Mouse (Mus musculus) embryonic facial prominence, embryonic 13.5 days (tissue): Measurements from ENCODE around the gene Cdc42bpg. TPM values are rescaled to one million over a fixed set of nuclear protein-coding genes. Genes with fewer than 3 reads are reported as not detected.

ENCODE experiments used
- ATAC-seq: fragments of 200-750 bp; cut with Nextera tagmentation; 2 replicates; pipeline ENCODE4 v1.8.0; 2017; ENCODE audit warnings: low read depth; ENCODE audit not compliant: insufficient number of reproducible peaks, insufficient read depth, low FRiP score, low TSS enrichment
- H3K27ac ChIP-seq: fragments of 300-500 bp; sonication (generic); 2 replicates; pipeline ENCODE4 v1.5.1; 2015; ENCODE audit warnings: moderate library complexity, mild to moderate bottlenecking, inconsistent platforms
- H3K27me3 ChIP-seq: fragments of 300-500 bp; sonication (generic); 2 replicates; pipeline ENCODE4 v1.6.1; 2015; ENCODE audit warnings: mild to moderate bottlenecking, inconsistent platforms
- H3K36me3 ChIP-seq: fragments of 300-500 bp; sonication (generic); 2 replicates; pipeline ENCODE4 v1.6.1; 2015; ENCODE audit warnings: mild to moderate bottlenecking, inconsistent platforms
- H3K4me1 ChIP-seq: fragments of 300-500 bp; sonication (generic); 2 replicates; pipeline ENCODE4 v1.6.1; 2015; ENCODE audit warnings: inconsistent platforms
- H3K4me2 ChIP-seq: fragments of 300-500 bp; sonication (generic); 2 replicates; pipeline ENCODE4 v1.6.1; 2015; ENCODE audit warnings: moderate library complexity, mild to moderate bottlenecking, inconsistent platforms
- H3K4me3 ChIP-seq: fragments of 300-500 bp; sonication (generic); 2 replicates; pipeline ENCODE4 v1.5.1; 2015; ENCODE audit warnings: mild to moderate bottlenecking, inconsistent platforms
- H3K9ac ChIP-seq: fragments of 300-500 bp; sonication (generic); 2 replicates; pipeline ENCODE4 v1.6.1; 2015; ENCODE audit warnings: mild to moderate bottlenecking, inconsistent platforms
- H3K9me3 ChIP-seq: fragments of 300-500 bp; sonication (generic); 2 replicates; pipeline ENCODE4 v1.6.1; 2016; ENCODE audit warnings: inconsistent platforms
- WGBS: fragments of 180-500 bp; shearing (Covaris S2); methylation state at CpG from one replicate; pipeline ENCODE4 v1.1.7; 2015; ENCODE audit warnings: mixed read lengths; 5-methylcytosine and 5-hydroxymethylcytosine counted together
- polyA plus RNA-seq: library from polyadenylated mRNA; unstranded; fragments of >200 nt; fragmentation: Nextera tagmentation; extraction: Ambion mirVana; gene quantifications from 2 replicates; pipeline ENCODE4 v1.2.1, GENCODE M21; 2015

The Cdc42bpg gene
- polyA plus RNA-seq, 1 experiment from 2014 or later, result 0.91 TPM

DNA sequence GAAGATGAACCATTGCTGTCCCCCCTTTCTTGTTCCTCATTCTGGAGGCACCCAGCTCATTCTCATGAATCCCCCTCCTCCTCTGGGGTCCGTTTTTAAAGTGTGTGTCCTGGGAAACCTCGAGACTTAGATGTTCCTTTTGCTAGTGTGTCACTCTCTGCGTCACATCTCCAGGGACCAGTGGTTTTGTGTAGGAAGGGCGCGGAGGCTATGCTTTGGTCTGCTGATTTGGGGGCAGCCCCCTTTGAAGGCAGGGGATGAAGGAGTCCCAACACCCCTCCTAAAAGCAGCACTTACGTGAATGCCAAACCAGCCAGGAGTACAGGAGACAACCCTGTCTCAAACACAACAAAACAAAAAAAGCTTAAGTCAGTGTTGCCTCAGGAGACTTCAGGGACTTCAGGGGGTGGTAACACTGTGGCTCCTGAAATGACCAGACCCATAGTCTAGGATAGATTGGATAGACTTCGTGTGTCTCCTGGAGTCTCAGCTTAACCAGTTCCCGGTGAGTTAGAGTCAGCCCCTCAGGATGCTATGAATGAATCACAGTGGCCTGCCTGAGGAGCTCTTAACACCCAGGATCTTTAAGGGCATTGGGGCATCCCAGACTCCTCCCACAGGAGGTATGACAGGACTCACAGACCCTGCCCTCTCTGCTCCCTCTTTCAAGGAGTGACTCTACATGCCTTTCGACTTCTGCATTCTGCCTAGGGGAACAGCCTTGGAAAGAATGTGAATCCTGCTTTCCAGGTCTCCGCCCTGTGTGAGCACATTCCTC lies 28.4 kb upstream of the Cdc42bpg start:
- no peak for ATAC-seq
- peak overlapping the region; percentile 64 for H3K27ac ChIP-seq
- H3K4me1 ChIP-seq, result peaks cover 37% of the 10 kb centered on the region
- peaks cover 33% of the 10 kb centered on the region for H3K36me3 ChIP-seq
- peak overlapping the region; percentile 88 for H3K4me3 ChIP-seq
- peak overlapping the region; percentile 92 for H3K9ac ChIP-seq
- peak overlapping the region; percentile 79 for H3K4me2 ChIP-seq
- 2% methylated on average over 10 of the region's 10 CpGs for WGBS
- H3K27me3 ChIP-seq, result no peaks in the 10 kb centered on the region
- no peaks in the 10 kb centered on the region for H3K9me3 ChIP-seq

DNA sequence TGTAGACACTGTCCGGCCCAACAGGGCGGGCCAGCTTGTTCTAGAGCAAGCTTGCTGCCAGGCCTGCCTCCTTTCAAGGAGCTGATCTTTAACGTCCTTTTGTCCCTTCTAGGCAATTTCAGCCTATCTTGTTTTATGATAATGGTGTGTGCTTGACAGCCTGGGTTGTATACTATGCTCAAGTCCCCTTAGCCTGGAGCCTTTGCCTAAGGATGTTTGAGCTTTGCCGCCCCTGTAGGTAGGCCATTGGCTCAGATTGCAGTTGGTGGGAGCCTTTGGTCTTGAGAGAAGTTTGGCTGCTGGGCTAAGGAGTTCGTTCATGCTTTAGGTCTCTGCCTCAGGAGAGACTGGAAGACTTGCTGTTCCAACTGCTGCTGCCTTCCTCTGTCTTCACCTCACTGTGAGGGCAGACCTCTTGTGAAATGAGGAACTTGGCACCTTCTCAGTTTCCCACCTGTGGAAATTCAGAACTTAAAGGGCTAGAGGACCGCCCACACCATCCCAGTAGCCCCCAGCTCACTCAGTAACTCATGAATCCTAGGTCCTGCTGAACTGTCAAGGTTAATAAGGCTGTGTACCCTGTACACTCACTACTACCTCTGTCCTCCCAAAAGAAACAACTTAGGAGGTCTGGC lies 27.7 kb upstream of the Cdc42bpg start:
- H3K36me3 ChIP-seq, result peaks cover 40% of the 10 kb centered on the region
- 27% methylated on average over 6 of the region's 6 CpGs for WGBS
- H3K9ac ChIP-seq, result peak overlapping the region; percentile 92
- H3K4me1 ChIP-seq, result peaks cover 37% of the 10 kb centered on the region
- H3K9me3 ChIP-seq, result no peaks in the 10 kb centered on the region
- no peaks in the 10 kb centered on the region for H3K27me3 ChIP-seq
- peak overlapping the region; percentile 79 for H3K4me2 ChIP-seq
- peak overlapping the region; percentile 88 for H3K4me3 ChIP-seq
- ATAC-seq, result no peak
- peak overlapping the region; percentile 64 for H3K27ac ChIP-seq

DNA sequence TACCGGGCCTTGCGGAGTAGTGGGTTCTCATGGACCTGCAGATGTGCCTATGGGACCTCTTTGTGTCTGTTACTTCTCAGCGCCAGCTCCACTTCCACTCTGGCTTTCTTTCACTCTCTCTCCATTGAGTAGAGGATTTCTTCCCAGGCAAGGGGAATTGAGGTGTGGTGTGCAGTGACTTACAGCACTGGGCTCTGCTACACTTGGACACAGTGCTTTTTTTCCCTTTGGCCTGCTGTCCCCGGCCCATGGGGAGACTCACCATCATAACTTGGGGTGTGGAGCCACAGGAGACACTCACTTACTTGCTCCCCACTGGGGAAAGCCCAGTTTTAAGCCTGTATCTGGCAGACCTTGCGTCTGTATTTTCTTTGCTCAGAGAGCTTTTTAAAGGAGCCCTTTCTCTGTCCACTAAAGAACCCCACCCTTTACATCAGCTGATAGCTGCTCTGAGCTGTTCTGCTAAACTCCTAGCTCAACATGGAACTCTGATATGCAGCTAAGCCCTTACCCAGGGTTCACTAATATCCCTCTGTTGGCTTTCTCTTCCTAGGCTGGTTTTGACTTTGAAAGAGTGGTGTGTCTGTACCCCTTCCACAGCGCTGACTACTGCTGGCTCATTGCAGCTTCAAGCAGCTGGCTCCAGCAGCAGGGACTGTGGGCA lies 26.6 kb upstream of the Cdc42bpg start:
- no peak for ATAC-seq
- Histone ChIP-seq H3K4me1 (peaks cover 37% of the 10 kb centered on the region), H3K36me3 (peaks cover 50% of the 10 kb centered on the region), H3K27ac (peak overlapping the region; percentile 64; the same call in 1 of the 2 replicates), H3K9me3 (no peaks in the 10 kb centered on the region), H3K4me3 (peak overlapping the region; percentile 88), H3K4me2 (peak overlapping the region; percentile 79), H3K9ac (peak overlapping the region; percentile 92), H3K27me3 (no peaks in the 10 kb centered on the region)
- WGBS, result 91% methylated on average over 6 of the region's 6 CpGs

DNA sequence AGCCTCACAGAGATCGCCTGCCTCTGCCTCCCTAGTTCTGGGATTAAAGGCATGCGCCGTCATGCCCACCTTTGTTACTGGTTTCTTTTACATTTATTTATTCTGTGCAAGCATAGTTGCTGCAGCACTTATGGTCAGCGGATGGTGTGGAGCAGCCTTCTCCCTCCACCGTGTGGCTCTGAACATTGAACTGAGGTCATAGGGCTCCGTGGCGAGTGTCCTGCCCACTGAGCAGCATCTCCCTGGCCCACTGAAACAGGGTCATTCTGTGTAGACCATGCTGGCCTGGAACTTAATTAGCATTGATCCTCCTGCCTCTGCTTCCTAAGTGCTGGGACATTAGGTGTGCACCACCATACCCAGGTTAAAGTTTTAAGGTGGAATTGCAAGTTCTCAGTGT lies 25.7 kb upstream of the Cdc42bpg start:
- WGBS, result 88% methylated on average over 7 of the region's 7 CpGs
- Histone ChIP-seq H3K27me3 (no peaks in the 10 kb centered on the region), H3K9me3 (no peaks in the 10 kb centered on the region), H3K36me3 (peaks cover 58% of the 10 kb centered on the region), H3K4me2 (no peak overlapping the region; the same call in 1 of the 2 replicates), H3K4me3 (no peak overlapping the region), H3K27ac (no peak overlapping the region), H3K9ac (no peak overlapping the region; the same call in 1 of the 2 replicates), H3K4me1 (peaks cover 33% of the 10 kb centered on the region)
- ATAC-seq, result no peak

DNA sequence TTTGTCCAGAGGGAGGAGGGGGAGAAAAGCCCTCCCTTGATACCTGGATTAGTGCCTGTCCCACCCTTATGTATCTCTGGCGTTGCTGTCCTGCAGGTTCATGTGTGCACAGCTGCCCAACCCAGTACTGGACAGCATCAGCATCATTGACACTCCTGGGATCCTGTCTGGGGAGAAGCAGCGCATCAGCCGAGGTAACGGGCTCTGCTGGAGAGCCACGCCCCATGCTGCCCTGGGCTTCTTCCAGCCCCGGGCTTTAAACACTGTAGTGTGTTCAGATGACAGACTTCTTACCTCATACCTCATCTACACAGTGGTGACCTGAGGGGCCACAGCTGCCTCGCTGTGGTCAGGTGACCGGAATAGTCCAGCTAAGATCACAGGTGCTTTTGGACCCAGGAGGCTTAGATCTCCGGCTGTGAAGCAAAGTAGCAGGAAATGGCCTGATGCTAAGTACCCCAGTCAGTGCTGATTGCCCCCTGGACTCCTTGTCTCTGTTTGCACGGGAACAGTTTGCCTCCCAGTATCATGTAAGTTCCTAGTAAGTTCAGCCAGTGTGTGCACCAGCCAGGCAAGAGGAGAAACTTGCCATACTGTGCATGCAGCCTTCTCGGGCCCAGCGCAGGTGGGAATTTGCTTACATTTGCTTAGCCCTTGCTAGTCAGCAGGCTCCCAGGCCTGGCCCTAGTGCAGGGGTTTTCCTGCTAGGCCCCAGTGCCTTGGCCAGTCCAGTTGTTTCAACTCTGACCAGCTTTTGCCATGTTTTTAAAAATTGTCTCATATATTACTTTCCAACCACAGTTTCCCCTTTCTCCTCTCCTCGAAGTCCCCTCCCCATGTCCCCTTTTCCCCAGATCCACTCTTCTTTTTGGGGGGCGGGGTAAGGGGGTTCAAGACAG lies 24.9 kb upstream of the Cdc42bpg start:
- 81% methylated on average over 14 of the region's 14 CpGs for WGBS
- peaks cover 66% of the 10 kb centered on the region for H3K36me3 ChIP-seq
- no peak overlapping the region; the same call in 1 of the 2 replicates for H3K9ac ChIP-seq
- H3K27ac ChIP-seq, result no peak overlapping the region
- H3K4me3 ChIP-seq, result no peak overlapping the region
- H3K4me2 ChIP-seq, result no peak overlapping the region
- no peaks in the 10 kb centered on the region for H3K27me3 ChIP-seq
- no peaks in the 10 kb centered on the region for H3K9me3 ChIP-seq
- peaks cover 27% of the 10 kb centered on the region for H3K4me1 ChIP-seq
- no peak for ATAC-seq

DNA sequence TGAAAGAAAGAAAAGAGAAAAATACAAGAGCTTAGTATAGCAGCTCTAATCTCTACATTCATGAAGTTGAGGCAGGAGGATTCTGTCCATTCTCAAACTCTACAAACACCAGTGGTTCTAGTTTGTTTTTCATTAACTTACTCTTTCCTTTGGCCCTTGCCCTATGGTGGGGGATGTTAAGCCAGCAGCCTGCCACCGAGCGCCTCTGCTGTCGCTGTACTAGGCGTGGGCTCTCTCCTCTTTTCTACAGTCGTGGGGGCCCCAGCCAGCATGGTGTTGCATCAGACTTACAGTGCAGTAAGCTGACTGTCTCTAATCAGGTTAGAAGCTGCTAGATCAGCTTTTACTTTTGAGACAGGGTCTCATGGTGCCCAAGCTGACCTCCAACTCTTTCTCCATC lies 23.3 kb upstream of the Cdc42bpg start:
- Histone ChIP-seq H3K4me2 (no peak overlapping the region), H3K4me1 (peaks cover 29% of the 10 kb centered on the region), H3K9ac (no peak overlapping the region), H3K9me3 (no peaks in the 10 kb centered on the region), H3K36me3 (peaks cover 81% of the 10 kb centered on the region), H3K27ac (no peak overlapping the region), H3K27me3 (no peaks in the 10 kb centered on the region), H3K4me3 (no peak overlapping the region)
- no peak for ATAC-seq
- WGBS, result 82% methylated on average over 5 of the region's 5 CpGs

DNA sequence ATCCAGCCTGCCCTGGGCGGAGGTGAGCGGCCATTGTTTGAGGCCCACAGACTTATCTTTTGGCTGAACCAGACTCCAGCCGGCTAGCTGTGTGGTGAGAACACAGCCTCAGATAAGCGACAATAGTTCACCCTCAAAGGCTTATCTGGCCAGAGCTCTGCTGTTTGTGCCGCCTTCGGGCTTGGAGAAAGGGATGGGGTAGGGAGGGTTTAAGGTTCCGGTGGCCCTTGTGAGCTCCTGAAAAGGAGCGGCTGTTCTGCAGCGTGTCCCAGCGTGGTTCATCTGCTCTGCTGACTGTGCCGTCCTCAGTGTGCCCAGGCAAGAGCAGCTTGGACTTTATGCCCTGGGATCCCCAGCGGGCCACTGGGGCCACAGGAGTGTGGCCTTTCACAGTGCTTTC lies 21.8 kb upstream of the Cdc42bpg start:
- no peaks in the 10 kb centered on the region for H3K27me3 ChIP-seq
- no peak overlapping the region for H3K4me3 ChIP-seq
- no peaks in the 10 kb centered on the region for H3K9me3 ChIP-seq
- peaks cover 17% of the 10 kb centered on the region for H3K4me1 ChIP-seq
- ATAC-seq, result no peak
- no peak overlapping the region for H3K4me2 ChIP-seq
- no peak overlapping the region for H3K27ac ChIP-seq
- WGBS, result 89% methylated on average over 12 of the region's 12 CpGs
- H3K36me3 ChIP-seq, result peaks cover 87% of the 10 kb centered on the region
- no peak overlapping the region for H3K9ac ChIP-seq

DNA sequence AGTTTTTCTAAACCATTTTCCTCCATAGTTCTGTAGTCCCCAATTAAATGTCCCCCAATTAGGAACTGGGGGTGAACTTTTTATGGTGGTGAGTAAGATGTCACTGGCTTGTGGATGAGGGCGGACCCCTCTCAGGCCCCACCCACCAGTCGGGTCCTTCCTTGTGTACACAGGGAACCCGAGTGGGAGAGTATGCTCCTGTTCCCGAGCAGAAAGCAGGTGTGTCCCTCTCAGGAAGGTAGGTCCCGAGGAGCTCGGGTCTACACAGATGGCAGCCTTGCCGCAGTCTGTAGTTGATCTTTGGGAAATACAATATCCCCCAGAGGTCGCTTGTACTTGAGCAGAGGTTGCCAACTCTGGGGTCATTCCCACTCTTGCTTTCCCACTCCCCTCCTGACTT lies 21.0 kb upstream of the Cdc42bpg start:
- Histone ChIP-seq H3K36me3 (peaks cover 88% of the 10 kb centered on the region), H3K9ac (no peak overlapping the region), H3K9me3 (no peaks in the 10 kb centered on the region), H3K4me3 (no peak overlapping the region), H3K27me3 (no peaks in the 10 kb centered on the region), H3K27ac (no peak overlapping the region), H3K4me1 (peaks cover 10% of the 10 kb centered on the region; the same call in 1 of the 2 replicates), H3K4me2 (no peak overlapping the region)
- WGBS, result 72% methylated on average over 8 of the region's 8 CpGs
- ATAC-seq, result no peak

DNA sequence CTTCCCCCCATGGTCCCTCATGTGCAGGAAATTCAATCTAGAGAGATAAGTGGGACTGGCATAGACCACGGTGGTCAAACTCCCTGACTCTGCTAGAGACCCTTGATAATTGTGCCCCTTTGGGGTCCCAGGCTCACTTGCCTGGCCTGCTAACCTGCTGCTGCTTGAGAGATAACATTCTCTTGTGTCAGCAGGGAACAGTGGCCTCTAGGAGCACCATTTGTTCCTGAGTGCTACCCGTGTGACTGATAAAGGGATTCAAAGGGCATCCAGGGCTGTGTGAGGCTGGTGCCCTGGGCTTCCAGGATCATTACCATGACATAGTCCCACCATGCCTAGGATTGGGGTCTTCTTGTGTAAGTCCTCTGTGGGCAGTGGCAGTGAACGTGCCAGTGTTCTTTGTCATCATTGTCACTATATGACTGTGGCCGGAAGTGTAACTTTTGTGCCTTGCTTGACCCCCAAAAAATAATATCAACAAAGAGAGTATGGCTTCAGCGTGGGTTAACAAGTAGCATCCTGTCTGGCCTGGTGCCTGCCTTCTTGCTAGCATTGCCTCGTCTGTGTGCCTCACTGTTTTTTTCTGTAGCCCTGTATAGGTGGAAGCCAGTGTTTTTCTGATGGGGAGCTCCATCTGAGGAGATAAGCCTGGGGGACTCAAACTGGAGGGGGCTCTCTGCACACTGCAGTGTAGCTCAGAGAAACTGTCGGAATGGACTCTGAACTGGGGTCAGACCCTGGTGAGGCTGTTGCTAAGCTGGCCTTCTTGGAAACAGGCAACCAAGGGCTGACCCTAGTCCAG lies 20.4 kb upstream of the Cdc42bpg start:
- Histone ChIP-seq H3K9me3 (no peaks in the 10 kb centered on the region), H3K27ac (no peak overlapping the region), H3K4me2 (no peak overlapping the region), H3K27me3 (no peaks in the 10 kb centered on the region), H3K4me3 (no peak overlapping the region), H3K36me3 (peaks cover 83% of the 10 kb centered on the region), H3K4me1 (peaks cover 10% of the 10 kb centered on the region; the same call in 1 of the 2 replicates), H3K9ac (no peak overlapping the region)
- no peak for ATAC-seq
- WGBS, result 80% methylated on average over 7 of the region's 7 CpGs

DNA sequence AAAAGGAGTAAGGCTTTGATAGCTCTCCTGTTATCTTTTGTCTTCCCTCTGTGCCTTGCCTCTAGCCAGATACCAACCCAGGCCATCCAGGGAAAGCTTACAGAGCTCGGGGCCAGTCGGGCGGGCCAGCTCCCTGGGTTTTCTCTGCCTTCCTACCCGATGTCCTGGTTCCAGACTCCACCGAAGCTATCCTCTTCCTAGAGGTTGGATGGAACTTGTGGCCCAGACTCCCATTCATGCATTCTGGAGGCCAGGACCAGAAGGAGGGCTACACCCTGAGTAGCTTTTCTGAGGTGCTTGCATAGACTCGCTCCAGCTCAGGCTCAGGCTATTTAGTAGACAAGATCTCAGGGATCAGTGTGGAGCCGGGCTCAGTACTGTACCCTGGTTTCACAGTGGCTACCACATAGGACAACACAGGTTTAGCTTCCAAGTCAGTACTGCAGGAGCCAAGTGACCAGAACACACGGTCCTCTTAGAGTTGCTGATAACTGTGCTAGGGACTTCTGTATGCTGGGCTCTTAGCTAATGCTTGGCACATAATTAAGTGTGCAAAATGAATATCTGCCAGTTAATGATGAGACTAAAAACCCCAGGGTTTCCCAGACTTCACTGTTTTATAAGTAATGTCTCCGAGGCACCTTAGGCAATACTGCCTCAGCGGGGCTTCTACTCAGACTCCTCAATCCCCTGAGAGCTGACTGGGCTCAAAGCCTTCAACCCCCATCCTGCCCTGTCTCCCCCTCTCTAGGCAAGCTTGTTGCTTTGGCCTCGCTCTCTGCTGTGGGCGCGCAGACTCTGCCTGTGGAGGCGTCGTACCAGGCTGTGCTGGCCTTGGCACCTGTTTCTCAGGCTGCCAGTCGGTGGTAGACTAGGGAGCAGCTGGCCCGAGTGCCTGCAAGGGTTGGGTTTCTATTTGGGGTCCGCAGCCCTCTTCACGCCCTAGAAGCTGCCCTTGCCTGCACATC lies 19.5 kb upstream of the Cdc42bpg start:
- Histone ChIP-seq H3K9ac (no peak overlapping the region), H3K9me3 (no peaks in the 10 kb centered on the region), H3K27ac (no peak overlapping the region), H3K27me3 (no peaks in the 10 kb centered on the region), H3K36me3 (peaks cover 83% of the 10 kb centered on the region), H3K4me3 (no peak overlapping the region), H3K4me1 (peaks cover 10% of the 10 kb centered on the region; the same call in 1 of the 2 replicates), H3K4me2 (no peak overlapping the region)
- no peak for ATAC-seq
- 92% methylated on average over 19 of the region's 19 CpGs for WGBS
